Mouse (Mus musculus) lung, embryonic 14.5 days (tissue): ENCODE results near the gene Nln. TPM values are rescaled to one million over a fixed set of nuclear protein-coding genes. Genes with fewer than 3 reads are reported as not detected.
A peak's percentile ranks its signal among the peaks of the same experiment; 100 is the strongest.

ENCODE experiments used
- ATAC-seq: fragments of 200-750 bp; cut with Nextera tagmentation; 2 replicates; pipeline ENCODE4 v1.8.0; 2017; ENCODE audit warnings: mild to moderate bottlenecking, moderate TSS enrichment, moderate library complexity; ENCODE audit not compliant: insufficient read depth
- DNase-seq: peaks from one replicate; pipeline ENCODE4 v3.0.0-alpha.2; 2015
- H3K27ac ChIP-seq: fragments of 300-500 bp; sonication (generic); 2 replicates; pipeline ENCODE4 v1.5.1; 2014; ENCODE audit warnings: low read depth, mild to moderate bottlenecking, moderate library complexity
- H3K27me3 ChIP-seq: fragments of 300-500 bp; sonication (generic); 2 replicates; pipeline ENCODE4 v1.6.1; 2014; ENCODE audit warnings: low read length, control low read depth; ENCODE audit not compliant: insufficient read depth
- H3K36me3 ChIP-seq: fragments of 300-500 bp; sonication (generic); 2 replicates; pipeline ENCODE4 v1.6.1; 2014; ENCODE audit warnings: control low read depth; ENCODE audit not compliant: insufficient read depth
- H3K4me1 ChIP-seq: fragments of 300-500 bp; sonication (generic); 2 replicates; pipeline ENCODE4 v1.6.1; 2014; ENCODE audit warnings: antibody characterized with exemption, control low read depth; ENCODE audit not compliant: insufficient read depth
- H3K4me2 ChIP-seq: fragments of 300-500 bp; sonication (generic); 2 replicates; pipeline ENCODE4 v1.6.1; 2014; ENCODE audit warnings: mild to moderate bottlenecking
- H3K4me3 ChIP-seq: fragments of 300-500 bp; sonication (generic); 2 replicates; pipeline ENCODE4 v1.5.1; 2014; ENCODE audit warnings: low read depth, low read length
- H3K9ac ChIP-seq: fragments of 300-500 bp; sonication (generic); 2 replicates; pipeline ENCODE4 v1.6.1; 2014
- H3K9me3 ChIP-seq: fragments of 300-500 bp; sonication (generic); 2 replicates; pipeline ENCODE4 v1.6.1; 2016; ENCODE audit warnings: low read depth, low read length, control low read depth
- CTCF ChIP-seq: IDR thresholded peaks from 2 replicates; pipeline ENCODE4 v1.5.1; 2016; ENCODE audit warnings: antibody characterized with exemption, low read depth
- WGBS: fragments of 180-500 bp; shearing (Covaris S2); extraction: QIAGEN DNeasy Blood & Tissue Kit; methylation state at CpG from one replicate; pipeline ENCODE4 v1.1.7; 2014; 5-methylcytosine and 5-hydroxymethylcytosine counted together
- polyA plus RNA-seq: library from polyadenylated mRNA; unstranded; fragments of >200 nt; fragmentation: Nextera tagmentation; extraction: Ambion mirVana; gene quantifications from 2 replicates; pipeline ENCODE4 v1.2.1, GENCODE M21; 2014

The Nln gene
- polyA plus RNA-seq, 1 experiment from 2014 or later = 24.8 TPM

DNA sequence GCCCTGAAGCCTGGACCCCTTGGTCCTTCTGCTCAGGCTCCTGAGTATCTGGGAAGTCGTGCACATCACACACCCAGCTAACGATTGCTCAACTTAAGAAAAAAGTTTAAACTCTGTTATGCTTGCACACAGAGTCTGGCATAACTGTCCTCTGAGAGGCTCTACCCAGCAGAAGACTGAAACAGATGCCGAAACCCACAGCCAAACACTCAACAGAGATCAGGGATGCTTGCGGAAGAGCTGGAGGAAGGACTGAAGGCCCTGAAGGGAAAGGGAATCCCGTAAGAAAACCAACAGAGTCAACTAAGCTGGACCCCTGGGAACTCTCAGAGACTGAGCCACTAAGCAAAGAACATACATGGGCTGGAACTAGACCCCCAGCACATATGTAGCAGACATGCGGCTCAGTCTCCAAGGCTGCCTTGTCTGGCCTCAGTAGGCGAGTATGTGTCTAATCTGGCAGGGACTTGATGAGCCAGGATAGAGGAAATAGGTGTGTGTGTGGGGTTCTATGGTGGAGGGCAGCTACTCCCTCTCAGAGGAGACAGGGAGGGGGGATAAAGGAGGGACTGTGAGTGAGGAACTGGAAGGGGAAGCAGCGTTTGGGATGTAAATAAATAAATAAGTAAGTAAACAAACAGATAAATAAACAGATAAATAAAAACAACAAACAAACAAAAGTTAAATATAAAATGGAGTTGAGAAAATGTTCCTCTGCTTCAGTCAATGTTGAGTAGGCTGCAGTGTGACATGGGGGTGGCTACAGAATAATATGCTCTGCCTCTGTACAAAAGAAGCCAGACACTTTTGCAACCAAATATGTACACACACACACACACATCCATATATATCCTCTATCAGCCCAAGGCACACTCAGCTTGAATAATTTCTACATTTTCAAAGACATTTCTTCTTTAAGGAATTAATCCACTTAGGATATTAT lies 116.0 kb downstream of the Nln start:
- no peak for TF ChIP-seq CTCF
- 69% methylated on average over 8 of the region's 8 CpGs for WGBS

DNA sequence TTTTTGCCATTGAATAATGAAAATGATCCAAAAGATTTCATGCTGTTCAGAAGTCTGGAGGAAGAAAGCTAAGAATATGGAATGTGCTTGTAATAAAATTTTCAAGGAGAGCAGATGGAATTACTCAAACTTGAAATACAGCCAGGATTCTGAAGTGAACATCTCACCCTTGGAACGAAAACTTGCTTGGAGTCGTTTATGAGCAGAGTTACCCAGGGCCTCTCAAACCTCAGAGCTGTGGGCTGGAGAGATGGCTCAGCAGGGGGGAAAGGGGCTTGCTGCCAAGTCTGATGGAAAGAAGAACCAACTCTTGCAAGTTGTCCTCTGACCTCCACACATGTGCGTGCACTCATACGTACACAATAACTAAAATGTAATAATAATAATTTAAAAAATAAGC lies 122.8 kb downstream of the Nln start:
- 39% methylated on average over 4 of the region's 4 CpGs for WGBS
- H3K27me3 ChIP-seq = no peaks in the 10 kb centered on the region
- H3K4me1 ChIP-seq = peaks cover 10% of the 10 kb centered on the region
- ATAC-seq (peak; percentile 84), DNase-seq (peak; percentile 90)
- TF ChIP-seq CTCF = no peak
- no peak overlapping the region for H3K9ac ChIP-seq
- no peaks in the 10 kb centered on the region for H3K36me3 ChIP-seq
- peak overlapping the region; percentile 92 for H3K27ac ChIP-seq
- no peaks in the 10 kb centered on the region; the same call in 1 of the 2 replicates for H3K9me3 ChIP-seq
- H3K4me3 ChIP-seq = no peak overlapping the region
- H3K4me2 ChIP-seq = no peak overlapping the region

More for the DNA sequence above, 116.0 kb downstream of the Nln start:
- DNase-seq = no peak
- H3K27ac ChIP-seq = no peak overlapping the region; the same call in 1 of the 2 replicates
- H3K4me2 ChIP-seq = no peak overlapping the region
- H3K4me1 ChIP-seq = no peaks in the 10 kb centered on the region; the same call in 1 of the 2 replicates
- H3K27me3 ChIP-seq = no peaks in the 10 kb centered on the region
- H3K36me3 ChIP-seq = no peaks in the 10 kb centered on the region
- H3K9ac ChIP-seq = no peak overlapping the region
- ATAC-seq = no peak; the same call in 1 of the 2 replicates
- H3K9me3 ChIP-seq = no peaks in the 10 kb centered on the region; the same call in 1 of the 2 replicates
- no peak overlapping the region for H3K4me3 ChIP-seq

DNA sequence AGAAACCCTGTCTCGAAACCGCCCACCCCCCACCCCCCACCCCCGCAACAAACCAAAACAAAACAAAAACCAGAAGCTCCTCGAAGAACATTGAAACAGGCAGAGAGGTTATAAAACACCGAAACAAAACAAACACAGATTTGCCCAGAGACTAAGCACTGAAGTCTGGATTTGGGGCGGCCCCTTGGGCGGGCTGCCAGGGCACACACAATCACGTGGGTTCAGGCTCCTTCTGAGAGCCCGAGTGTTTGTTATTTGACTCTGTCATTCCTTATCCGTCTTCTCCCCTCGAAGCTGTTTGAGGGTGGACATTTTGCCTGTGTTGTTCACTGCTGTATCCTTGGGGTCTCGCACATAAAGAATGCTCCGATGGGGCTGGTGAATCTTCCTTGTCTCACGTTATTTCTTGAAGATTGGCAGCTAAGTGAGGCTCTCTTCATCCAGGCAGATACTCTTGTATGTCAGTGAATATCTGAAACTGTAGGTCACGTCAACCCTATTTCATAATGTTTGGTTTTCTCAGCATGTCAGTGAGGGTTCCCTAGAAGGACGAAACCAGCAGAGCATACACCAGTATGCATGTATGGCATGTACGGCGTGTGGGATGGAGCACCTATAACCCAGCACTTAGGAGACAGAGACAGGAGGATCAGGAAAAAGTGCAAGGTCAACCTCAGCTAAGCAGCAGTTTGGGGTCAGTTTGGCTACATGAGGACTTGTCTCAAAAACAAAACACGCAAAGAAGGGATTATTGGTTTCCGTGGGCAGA lies 123.7 kb downstream of the Nln start:
- Histone ChIP-seq H3K9ac (no peak overlapping the region), H3K4me1 (peaks cover 10% of the 10 kb centered on the region), H3K4me2 (peak overlapping the region; percentile 42), H3K9me3 (no peaks in the 10 kb centered on the region; the same call in 1 of the 2 replicates), H3K27ac (peak overlapping the region; percentile 92), H3K27me3 (no peaks in the 10 kb centered on the region), H3K36me3 (no peaks in the 10 kb centered on the region), H3K4me3 (no peak overlapping the region)
- ATAC-seq (peak; percentile 79), DNase-seq (peak; percentile 92)
- TF ChIP-seq CTCF = no peak
- 40% methylated on average over 20 of the region's 20 CpGs for WGBS

DNA sequence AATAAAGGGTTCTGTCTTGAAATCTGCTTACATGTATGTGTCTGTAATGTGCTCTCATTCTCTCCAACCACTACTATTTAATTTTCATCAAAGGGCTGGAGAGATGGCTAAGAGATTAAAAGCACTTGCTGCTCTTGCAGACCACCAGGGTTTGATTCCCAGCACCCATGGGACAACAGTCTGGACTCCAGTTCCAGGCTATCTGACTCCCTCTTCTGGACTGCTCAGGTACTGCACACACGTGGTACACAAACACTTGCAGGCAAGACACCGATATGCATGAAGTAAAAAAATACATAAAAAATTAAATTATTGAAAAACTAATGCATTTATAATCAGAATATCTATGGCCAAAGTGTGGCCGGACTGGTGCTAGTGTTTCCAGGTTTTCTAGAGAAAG lies 127.0 kb downstream of the Nln start:
- DNase-seq (no peak), ATAC-seq (no peak)
- no peaks in the 10 kb centered on the region for H3K36me3 ChIP-seq
- H3K4me2 ChIP-seq = no peak overlapping the region
- no peaks in the 10 kb centered on the region for H3K27me3 ChIP-seq
- TF ChIP-seq CTCF = peak; percentile 33
- 97% methylated on average over 3 of the region's 3 CpGs for WGBS
- no peaks in the 10 kb centered on the region for H3K9me3 ChIP-seq
- H3K27ac ChIP-seq = no peak overlapping the region
- no peak overlapping the region for H3K9ac ChIP-seq
- peaks cover 10% of the 10 kb centered on the region for H3K4me1 ChIP-seq
- no peak overlapping the region for H3K4me3 ChIP-seq

DNA sequence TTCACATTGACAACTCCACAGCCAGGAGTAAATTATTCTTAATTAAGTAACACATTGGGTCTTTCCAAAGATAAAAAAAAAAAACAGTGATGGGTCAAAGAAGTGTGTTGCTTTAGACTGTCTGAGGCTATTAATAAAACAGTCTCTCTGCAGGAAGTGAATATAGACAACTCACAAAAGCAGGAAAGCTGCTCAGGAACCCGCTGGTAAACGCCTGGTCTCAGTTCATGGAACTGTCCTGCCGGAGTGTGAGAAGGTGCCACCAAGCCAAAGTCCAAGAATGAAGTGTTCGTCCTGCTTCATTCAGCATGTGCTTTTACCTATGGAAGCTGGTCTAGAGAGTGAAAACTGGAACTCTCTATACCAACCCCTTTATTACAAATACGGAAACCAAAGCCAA lies 129.0 kb downstream of the Nln start:
- no peak for TF ChIP-seq CTCF
- no peak overlapping the region for H3K9ac ChIP-seq
- 0 out of 2 replicates have a peak overlapping the region, but pooled peaks have one; percentile 8 for H3K27ac ChIP-seq
- no peak for DNase-seq
- H3K36me3 ChIP-seq = no peaks in the 10 kb centered on the region
- no peaks in the 10 kb centered on the region; the same call in 1 of the 2 replicates for H3K4me1 ChIP-seq
- H3K4me3 ChIP-seq = no peak overlapping the region
- no peaks in the 10 kb centered on the region for H3K9me3 ChIP-seq
- no peaks in the 10 kb centered on the region for H3K27me3 ChIP-seq
- no peak for ATAC-seq
- no peak overlapping the region for H3K4me2 ChIP-seq
- WGBS = 74% methylated on average over 5 of the region's 5 CpGs

DNA sequence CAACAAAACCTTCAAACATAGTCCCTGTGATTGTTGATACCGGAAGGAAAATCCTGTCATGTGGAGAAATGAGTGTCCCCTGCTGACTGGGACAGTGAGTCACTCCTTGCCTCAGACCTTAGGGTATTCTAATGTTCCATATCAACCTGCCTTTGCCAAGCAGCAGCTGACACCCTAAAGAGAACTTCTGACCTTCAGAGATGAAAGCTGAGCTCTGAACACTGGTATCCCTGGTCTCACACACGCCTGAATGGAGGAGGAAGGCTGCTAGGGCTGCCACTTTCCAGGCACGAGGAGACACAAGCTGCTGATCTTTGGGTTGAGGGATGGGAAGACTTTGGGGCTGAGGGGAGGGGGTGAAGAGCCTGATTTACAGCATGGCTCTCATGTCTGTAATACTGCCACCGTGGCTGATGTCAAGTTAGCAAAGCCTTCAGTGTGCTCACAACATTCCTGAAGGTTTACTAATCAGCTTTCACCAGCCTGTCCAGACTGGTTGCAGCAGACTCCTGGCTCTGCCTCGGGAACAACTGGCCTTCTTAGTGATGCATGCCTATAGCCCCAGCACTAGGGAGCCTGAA lies 131.0 kb downstream of the Nln start:
- no peaks in the 10 kb centered on the region for H3K27me3 ChIP-seq
- H3K4me1 ChIP-seq = no peaks in the 10 kb centered on the region; the same call in 1 of the 2 replicates
- H3K9me3 ChIP-seq = no peaks in the 10 kb centered on the region
- DNase-seq = peak; percentile 51
- H3K9ac ChIP-seq = no peak overlapping the region
- H3K4me3 ChIP-seq = no peak overlapping the region
- WGBS = 36% methylated on average over 5 of the region's 5 CpGs
- no peaks in the 10 kb centered on the region for H3K36me3 ChIP-seq
- peak overlapping the region; percentile 80 for H3K27ac ChIP-seq
- peak; percentile 47; the same call in 1 of the 2 replicates for ATAC-seq
- no peak overlapping the region for H3K4me2 ChIP-seq
- TF ChIP-seq CTCF = no peak
